ENCODE assay signal across 21 mouse cellular contexts in the genomic region with DNA sequence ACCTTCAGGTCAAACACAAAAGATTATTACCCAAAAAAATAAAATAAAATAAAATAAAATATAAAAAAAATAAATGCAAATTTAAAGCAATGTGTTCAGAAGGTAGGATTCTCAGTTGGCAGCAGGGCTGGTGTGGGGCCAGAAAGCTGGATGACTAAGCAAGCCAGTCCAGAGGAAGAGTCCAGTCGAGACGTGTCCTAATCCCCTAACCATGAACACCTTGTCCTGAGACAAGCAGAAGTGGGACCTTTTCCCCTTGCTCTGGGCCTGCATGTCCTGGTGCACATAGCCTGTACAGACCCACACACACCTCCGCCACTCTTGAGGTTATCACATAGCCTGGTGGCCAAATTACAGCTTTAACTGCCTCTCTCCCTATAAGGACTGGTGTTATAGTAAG. TPM values are rescaled to one million over a fixed set of nuclear protein-coding genes. Genes with fewer than 3 reads are reported as not detected.
A peak's percentile ranks its signal among the peaks of the same experiment; 100 is the strongest.
DNase-seq lines count a peak whose midpoint lies in the region; TF ChIP-seq lines count a peak whose summit lies in the region.
"Had no signal": no experiment of that assay in that cellular context is flagged by ENCODE, and none has a peak within 500 bp of the region (broad histone marks: within the 10 kb centered on the region; RNA-seq: fewer than 3 reads in every experiment).

No protein-coding gene starts in this region.

- peak; percentile 16 for DNase-seq in adrenal gland, postnatal 25 days
- no peak for DNase-seq in adrenal gland, adult (ENCODE audit: inconsistent age in 2 of 2, low spot score in 1 of 2)
- DNase-seq in kidney, postnatal 14 days, result peak; percentile 16
- no peak for DNase-seq in kidney, postnatal 10 days
- no peak for DNase-seq in CH12.LX (ENCODE audit: extremely low read depth)
- DNase-seq in gonadal fat pad, adult 2 months (ENCODE audit: low read depth), result peak; percentile 50
- no peak for DNase-seq in layer of hippocampus, adult 2 months (ENCODE audit: low spot score in 2 of 2)
- DNase-seq: cerebellum, adult 8-10 months; cerebellum, postnatal 36 days; embryo, embryonic 11 days; gastrocnemius, postnatal 25 days; heart, adult 2 months; heart, postnatal 14 days; liver, postnatal 0 days; lung, postnatal 10 days; thymus, adult 18-20 months; thymus, postnatal 36 days had no signal

- H3K36me3 ChIP-seq in CH12.LX (replicated peaks in 1 of 2; ENCODE audit: control insufficient read depth in 1 of 2, insufficient read depth in 1 of 2, low read length in 1 of 2), result peaks cover 55 to 96% of the 10 kb centered on the region in 2 experiments

- peaks cover 19 to 85% of the 10 kb centered on the region in 2 experiments for H3K4me1 ChIP-seq in CH12.LX (ENCODE audit: control insufficient read depth in 1 of 2, insufficient read depth in 2 of 2)
- H3K4me1 ChIP-seq: limb, embryonic 10.5 days; midbrain, embryonic 13.5 days had no signal

- H3K4me3 ChIP-seq in CH12.LX (replicated peaks in 1 of 3; ENCODE audit: low read depth in 2 of 3, low read length in 2 of 3, poor library complexity in 1 of 3), result no peak overlapping the region
- H3K4me3 ChIP-seq in layer of hippocampus, adult 2 months, result no peak overlapping the region
- H3K4me3 ChIP-seq: heart, adult 2 months; heart, embryonic 13.5 days; limb, embryonic 10.5 days; midbrain, embryonic 13.5 days had no signal

- no peaks in the 10 kb centered on the region for H3K9me3 ChIP-seq in CH12.LX (replicated peaks; ENCODE audit: low read length)
- H3K9me3 ChIP-seq: G1E; heart, embryonic 13.5 days; limb, embryonic 10.5 days; midbrain, embryonic 13.5 days had no signal

- in situ Hi-C loops in CH12.LX (cut with MboI; ENCODE audit: low pct_ligation_motif_present, low pct_unique_long_range_greater_than_20kb, low sequenced_read_pairs), result no loop called here

- H3K9ac ChIP-seq in CH12.LX (ENCODE audit: insufficient read depth, low read depth), result no peak overlapping the region
- H3K9ac ChIP-seq: heart, embryonic 13.5 days; liver, postnatal 0 days; midbrain, embryonic 13.5 days had no signal

- TF ChIP-seq CTCF in CH12.LX (conservative IDR thresholded peaks at IDR 0.05 in 1 of 2, IDR thresholded peaks at IDR 0.05 in 1 of 2; ENCODE audit: low read depth in 2 of 2, low read length in 2 of 2), result no peak
- TF ChIP-seq CTCF in layer of hippocampus, adult 2 months (conservative IDR thresholded peaks at IDR 0.05), result no peak

- H3K4me2 ChIP-seq in CH12.LX (ENCODE audit: insufficient read depth, low read depth, poor library complexity, severe bottlenecking), result no peak overlapping the region
- H3K4me2 ChIP-seq: heart, embryonic 13.5 days; midbrain, embryonic 13.5 days had no signal

- dilution Hi-C loops in CH12.LX (cut with MboI; ENCODE audit: extremely low pct_ligation_motif_present, extremely low pct_unique_long_range_greater_than_20kb, low sequenced_read_pairs), result no loop called here

- no peak for TF ChIP-seq EP300 in CH12.LX (IDR thresholded peaks at IDR 0.05; ENCODE audit: low read length)

- peaks cover 47% of the 10 kb centered on the region for H3K79me2 ChIP-seq in CH12.LX (replicated peaks; ENCODE audit: control insufficient read depth, extremely low read depth, insufficient read depth, poor library complexity, severe bottlenecking)

- no peak for TF ChIP-seq POLR2A in CH12.LX (IDR thresholded peaks at IDR 0.05; ENCODE audit: low read depth, low read length)

- no peak for TF ChIP-seq RAD21 in CH12.LX (IDR thresholded peaks at IDR 0.05; ENCODE audit: low read depth, low read length)

- H3K27ac ChIP-seq in CH12.LX (ENCODE audit: insufficient read depth, low read depth), result peak overlapping the region; percentile 11; the same call in 1 of the 2 replicates
- H3K27ac ChIP-seq in layer of hippocampus, adult 2 months, result no peak overlapping the region
- H3K27ac ChIP-seq: heart, adult 2 months; heart, embryonic 13.5 days; limb, embryonic 10.5 days; midbrain, embryonic 13.5 days had no signal

- no peaks in the 10 kb centered on the region for H3K27me3 ChIP-seq in CH12.LX (replicated peaks)
- H3K27me3 ChIP-seq: heart, embryonic 13.5 days; midbrain, embryonic 13.5 days had no signal

TF ChIP-seq in CH12.LX, 34 proteins besides CTCF, POLR2A, EP300 and RAD21:
- no peak for TF ChIP-seq CHD2 (IDR thresholded peaks at IDR 0.05; ENCODE audit: low read length)
- no peak for TF ChIP-seq HCFC1 (IDR thresholded peaks at IDR 0.05; ENCODE audit: low read depth, low read length)
- no peak for TF ChIP-seq MAFK (IDR thresholded peaks at IDR 0.05; ENCODE audit: insufficient replicate concordance, low read length)

RNA-seq across cellular contexts. Expression of gene Fam120a, which starts 35.1 kb away (rescaled TPM):
- 189 TPM in 2 replicates for total RNA-seq in adrenal gland, postnatal 25 days (2021)
- total RNA-seq in CH12.LX (2012; rRNA removed), result 82.6 and 83.2 TPM in 2 replicates
- 70.0 and 74.9 TPM in 2 replicates for total RNA-seq in CH12.LX (2014; rRNA removed)
- 116 and 122 TPM in 2 replicates for polyA plus RNA-seq in CH12.LX (2012; ENCODE audit: insufficient read length, low read depth)
- 82.0 and 83.2 TPM in 2 replicates for polyA plus RNA-seq in gonadal fat pad, adult 2 months (2012; rRNA removed)
- total RNA-seq in layer of hippocampus, adult 2 months (2021), result 100 to 1,000 TPM; 112 to 120 TPM

Comparison
In these comparisons a context has a peak if more than half of its experiments do, and no peak if none do; other contexts are left out.
1. DNase-seq: peak in adrenal gland, postnatal 25 days (single experiment), kidney, postnatal 14 days (single experiment) and gonadal fat pad, adult 2 months (single experiment); none in adrenal gland, adult (0 of 2), kidney, postnatal 10 days (single experiment), CH12.LX (single experiment) and layer of hippocampus, adult 2 months (0 of 2).